9 mouse cellular contexts compared by ENCODE assay signal in the genomic region with DNA sequence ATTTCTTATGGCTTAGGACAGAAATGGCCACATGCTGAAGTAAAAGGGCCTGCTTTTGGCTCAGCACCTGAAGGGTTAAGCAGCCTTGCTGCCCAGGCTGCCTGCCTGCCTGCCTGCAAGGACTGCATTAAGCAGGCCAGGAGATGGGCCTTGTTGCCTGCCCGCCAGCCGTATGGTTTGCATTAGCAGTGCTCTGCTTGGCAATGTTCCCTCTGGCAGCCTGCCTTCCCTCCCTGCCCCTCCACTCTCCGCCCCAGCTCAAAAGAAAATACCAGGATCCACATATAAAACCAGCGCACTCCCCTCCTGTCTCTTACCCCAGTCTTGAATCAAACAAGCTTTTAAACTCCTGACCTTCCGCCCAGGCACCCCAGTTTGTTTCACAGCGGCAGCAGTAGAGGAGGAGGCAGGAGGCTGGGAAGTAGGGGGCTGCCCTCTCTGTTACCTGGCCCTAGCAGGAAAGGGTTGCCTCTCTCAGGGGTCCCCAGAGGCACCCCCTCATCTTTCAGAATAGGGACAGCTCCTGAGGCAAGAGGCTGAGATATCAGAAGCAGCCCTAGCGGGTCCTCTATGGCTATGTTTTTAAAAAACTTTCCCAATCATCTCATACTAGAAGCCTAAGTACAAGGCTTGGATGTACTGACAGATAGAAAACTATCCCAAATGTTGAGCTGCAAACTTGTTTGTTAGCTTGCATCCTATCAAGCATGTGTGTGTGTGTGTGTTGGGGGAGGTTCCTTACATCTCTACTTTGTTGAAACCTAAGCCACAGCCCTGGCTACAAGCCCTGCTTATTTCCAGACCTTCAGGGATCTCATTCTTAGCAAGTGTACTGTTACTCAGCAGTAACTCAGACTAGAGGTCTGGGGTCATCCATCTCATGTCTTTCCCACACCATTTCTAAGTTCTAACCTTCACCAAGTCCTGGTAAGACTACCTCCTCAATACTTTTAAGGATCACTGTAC.
A peak's percentile ranks its signal among the peaks of the same experiment; 100 is the strongest.
DNase-seq lines count a peak whose midpoint lies in the region; ATAC-seq and TF ChIP-seq lines count a peak whose summit lies in the region.
"Had no signal": no experiment of that assay in that cellular context is flagged by ENCODE, and none has a peak within 500 bp of the region (broad histone marks: within the 10 kb centered on the region; RNA-seq: fewer than 3 reads in every experiment).

No protein-coding gene starts in this region.

- 40% methylated on average over 7 of the region's 7 CpGs for WGBS in hindbrain, embryonic 13.5 days
- WGBS in lung, embryonic 14.5 days, result 17% methylated on average over 7 of the region's 7 CpGs

- no peak for TF ChIP-seq CTCF in lung, embryonic 14.5 days (IDR thresholded peaks at IDR 0.05; ENCODE audit: low read depth)

- no peak overlapping the region for H3K4me2 ChIP-seq in hindbrain, embryonic 13.5 days
- H3K4me2 ChIP-seq in lung, embryonic 14.5 days, result peak overlapping the region; percentile 41

- no peaks in the 10 kb centered on the region for H3K9me3 ChIP-seq in hindbrain, embryonic 13.5 days
- H3K9me3 ChIP-seq in lung, embryonic 14.5 days (ENCODE audit: low read depth, low read length), result no peaks in the 10 kb centered on the region

- no peaks in the 10 kb centered on the region for H3K36me3 ChIP-seq in hindbrain, embryonic 13.5 days
- no peaks in the 10 kb centered on the region for H3K36me3 ChIP-seq in lung, embryonic 14.5 days (ENCODE audit: insufficient read depth)

- H3K27me3 ChIP-seq in hindbrain, embryonic 13.5 days, result 0 out of 2 replicates have a peak, but pooled peaks cover 3% of the 10 kb centered on the region
- no peaks in the 10 kb centered on the region for H3K27me3 ChIP-seq in lung, embryonic 14.5 days (ENCODE audit: insufficient read depth, low read length)

- H3K9ac ChIP-seq in hindbrain, embryonic 13.5 days, result peak overlapping the region; percentile 55
- no peak overlapping the region for H3K9ac ChIP-seq in lung, embryonic 14.5 days
- H3K9ac ChIP-seq: liver, embryonic 14.5 days had no signal

- no peak overlapping the region for H3K4me3 ChIP-seq in hindbrain, embryonic 13.5 days
- no peak overlapping the region for H3K4me3 ChIP-seq in lung, embryonic 14.5 days (ENCODE audit: low read depth, low read length)

- ATAC-seq in hindbrain, embryonic 13.5 days (ENCODE audit: low FRiP score), result peak; percentile 86
- peak; percentile 96 for ATAC-seq in lung, embryonic 14.5 days (ENCODE audit: insufficient read depth)

- peak overlapping the region; percentile 79 for H3K27ac ChIP-seq in hindbrain, embryonic 13.5 days
- H3K27ac ChIP-seq in lung, embryonic 14.5 days (ENCODE audit: low read depth), result peak overlapping the region; percentile 90
- H3K27ac ChIP-seq: liver, embryonic 14.5 days had no signal

- peaks cover 51% of the 10 kb centered on the region for H3K4me1 ChIP-seq in hindbrain, embryonic 13.5 days (replicated peaks)
- H3K4me1 ChIP-seq in lung, embryonic 14.5 days (ENCODE audit: insufficient read depth), result peaks cover 17% of the 10 kb centered on the region

- peak; percentile 99 for DNase-seq in NIH3T3 (ENCODE audit: low read depth)
- peak; percentile 76 to 91 for DNase-seq in cerebellum, postnatal 4 days (ENCODE audit: low spot score in 2 of 2)
- DNase-seq in gastrocnemius, adult 18-20 months (ENCODE audit: low spot score), result peak; percentile 62
- peak; percentile 65 for DNase-seq in layer of hippocampus, adult 9-11 months
- peak; percentile 95 for DNase-seq in lung, embryonic 14.5 days
- DNase-seq in retina, postnatal 1 day, result peak; percentile 75
- DNase-seq in B cell, adult 2 months, result no peak

Comparison
In these comparisons a context has a peak if more than half of its experiments do, and no peak if none do; other contexts are left out.
1. DNase-seq: peak in NIH3T3 (single experiment), cerebellum, postnatal 4 days (2 of 2), gastrocnemius, adult 18-20 months (single experiment), layer of hippocampus, adult 9-11 months (single experiment), lung, embryonic 14.5 days (single experiment) and retina, postnatal 1 day (single experiment); none in B cell, adult 2 months (0 of 2).